Mouse (Mus musculus) gastrocnemius, adult 8-10 months (tissue): ENCODE measurements around the gene Ankrd44. TPM values are rescaled to one million over a fixed set of nuclear protein-coding genes. Genes with fewer than 3 reads are reported as not detected.

Source experiments
- DNase-seq, 2 experiments: peaks; one replicate each; pipeline ENCODE4 v3.0.0; 2022; ENCODE audit warnings: low spot score in 2 of 2
- total RNA-seq, 4 experiments: library from RNA; stranded (reverse); gene quantifications; 2 replicates each; pipeline ENCODE4 v1.2.4; 2022

Gene Ankrd44
- total RNA-seq, 4 experiments from 2014 or later, result 4.0 to 6.9 (median 5.7) TPM

GRCm38 (mm10) chr1:54771471-54771870 lies 154.7 kb downstream of the Ankrd44 start:
- DNase-seq, result no peak

GRCm38 (mm10) chr1:54767221-54767620 lies 159.0 kb downstream of the Ankrd44 start:
- no peak for DNase-seq

GRCm38 (mm10) chr1:54765632-54766238 lies 160.5 kb downstream of the Ankrd44 start:
- DNase-seq, result no peak

GRCm38 (mm10) chr1:54762216-54762807 lies 163.9 kb downstream of the Ankrd44 start:
- no peak for DNase-seq

GRCm38 (mm10) chr1:54759841-54760240 lies 166.3 kb downstream of the Ankrd44 start:
- no peak for DNase-seq

- no peak for DNase-seq
These were observed 168.9 kb downstream of the Ankrd44 start for GRCm38 (mm10) chr1:54757291-54757690.

- no peak for DNase-seq
These were observed 170.4 kb downstream of the Ankrd44 start for GRCm38 (mm10) chr1:54755690-54756365.

GRCm38 (mm10) chr1:54749961-54750360 lies 176.2 kb downstream of the Ankrd44 start:
- no peak for DNase-seq

GRCm38 (mm10) chr1:54749516-54749915 lies 176.7 kb downstream of the Ankrd44 start:
- DNase-seq, result no peak

- peak; percentile 26 to 40 for DNase-seq
These were observed 178.3 kb downstream of the Ankrd44 start for GRCm38 (mm10) chr1:54747785-54748420.

GRCm38 (mm10) chr1:54745666-54746065 lies 180.5 kb downstream of the Ankrd44 start:
- no peak for DNase-seq

GRCm38 (mm10) chr1:54744171-54744570 lies 182.0 kb downstream of the Ankrd44 start:
- no peak for DNase-seq

- DNase-seq, result no peak
These were observed 183.1 kb downstream of the Ankrd44 start for GRCm38 (mm10) chr1:54743072-54743471.

GRCm38 (mm10) chr1:54740936-54741335 lies 185.3 kb downstream of the Ankrd44 start:
- DNase-seq, result no peak

GRCm38 (mm10) chr1:54737472-54737871 lies 188.7 kb downstream of the Ankrd44 start:
- DNase-seq, result no peak

- DNase-seq, result no peak
These were observed 191.1 kb downstream of the Ankrd44 start for GRCm38 (mm10) chr1:54734917-54735664.

- peak; percentile 13 to 21 for DNase-seq
These were observed 196.9 kb downstream of the Ankrd44 start for GRCm38 (mm10) chr1:54729316-54729715.

- no peak for DNase-seq
These were observed 199.6 kb downstream of the Ankrd44 start for GRCm38 (mm10) chr1:54726555-54726954.

- DNase-seq, result no peak
These were observed 209.3 kb downstream of the Ankrd44 start for GRCm38 (mm10) chr1:54716921-54717320.

- no peak for DNase-seq
These were observed 211.0 kb downstream of the Ankrd44 start for GRCm38 (mm10) chr1:54715061-54715760.
